Mouse (Mus musculus): ENCODE measurements around the gene Lamp2.

The Lamp2 gene

GRCm38 (mm10) chrX:38439629-38440028 lies 16.6 kb downstream of the Lamp2 start:
- TF ChIP-seq GATA4 (IDR thresholded peaks at IDR 0.05; ENCODE audit: insufficient replicate concordance, low read length) = peak; percentile 41; the same call in 1 of the 2 replicates

- no peak for TF ChIP-seq GATA4 (IDR thresholded peaks at IDR 0.05; ENCODE audit: insufficient replicate concordance, low read length)
Observed at GRCm38 (mm10) chrX:38438147-38438791, 18.0 kb downstream of the Lamp2 start.

- TF ChIP-seq GATA4 (IDR thresholded peaks at IDR 0.05; ENCODE audit: insufficient replicate concordance, low read length) = no peak
Observed at GRCm38 (mm10) chrX:38429455-38429854, 26.8 kb downstream of the Lamp2 start.

- no peak for TF ChIP-seq GATA4 (IDR thresholded peaks at IDR 0.05; ENCODE audit: insufficient replicate concordance, low read length)
Observed at GRCm38 (mm10) chrX:38428818-38429440, 27.3 kb downstream of the Lamp2 start.

GRCm38 (mm10) chrX:38426043-38426442 lies 30.2 kb downstream of the Lamp2 start:
- TF ChIP-seq GATA4 (IDR thresholded peaks at IDR 0.05; ENCODE audit: insufficient replicate concordance, low read length) = no peak

GRCm38 (mm10) chrX:38423096-38423495 lies 33.2 kb downstream of the Lamp2 start:
- no peak for TF ChIP-seq GATA4 (IDR thresholded peaks at IDR 0.05; ENCODE audit: insufficient replicate concordance, low read length)

GRCm38 (mm10) chrX:38422396-38422795 lies 33.9 kb downstream of the Lamp2 start:
- no peak for TF ChIP-seq GATA4 (IDR thresholded peaks at IDR 0.05; ENCODE audit: insufficient replicate concordance, low read length)

- TF ChIP-seq GATA4 (IDR thresholded peaks at IDR 0.05; ENCODE audit: insufficient replicate concordance, low read length) = no peak
Observed at GRCm38 (mm10) chrX:38403879-38404278, 52.4 kb downstream of the Lamp2 start.

- no peak for TF ChIP-seq GATA4 (IDR thresholded peaks at IDR 0.05; ENCODE audit: insufficient replicate concordance, low read length)
Observed at GRCm38 (mm10) chrX:38402981-38403380, 53.3 kb downstream of the Lamp2 start.

- TF ChIP-seq GATA4 (IDR thresholded peaks at IDR 0.05; ENCODE audit: insufficient replicate concordance, low read length) = peak; percentile 77
Observed at GRCm38 (mm10) chrX:38402004-38402403, 54.2 kb downstream of the Lamp2 start.

GRCm38 (mm10) chrX:38400616-38401015 lies 55.6 kb downstream of the Lamp2 start:
- no peak for TF ChIP-seq GATA4 (IDR thresholded peaks at IDR 0.05; ENCODE audit: insufficient replicate concordance, low read length)

GRCm38 (mm10) chrX:38399671-38400070 lies 56.6 kb downstream of the Lamp2 start:
- TF ChIP-seq GATA4 (IDR thresholded peaks at IDR 0.05; ENCODE audit: insufficient replicate concordance, low read length) = no peak

- no peak for TF ChIP-seq GATA4 (IDR thresholded peaks at IDR 0.05; ENCODE audit: insufficient replicate concordance, low read length)
Observed at GRCm38 (mm10) chrX:38362016-38362415, 94.2 kb downstream of the Lamp2 start.
